ENCODE assay signal across 9 mouse cellular contexts in genomic region chr10:14734285-14734684, GRCm38 (mm10). TPM values are rescaled to one million over a fixed set of nuclear protein-coding genes. Genes with fewer than 3 reads are reported as not detected.
DNase-seq lines count a peak whose midpoint lies in the region; ATAC-seq and TF ChIP-seq lines count a peak whose summit lies in the region.
"Had no signal": no experiment of that assay in that cellular context is flagged by ENCODE, and none has a peak within 500 bp of the region (broad histone marks: within the 10 kb centered on the region; RNA-seq: fewer than 3 reads in every experiment).

No protein-coding gene starts in this region.

- H3K9me3 ChIP-seq in hindbrain, embryonic 11.5 days (ENCODE audit: control insufficient read depth, low read length) = no peaks in the 10 kb centered on the region
- no peaks in the 10 kb centered on the region for H3K9me3 ChIP-seq in hindbrain, embryonic 10.5 days
- H3K9me3 ChIP-seq in ES-E14 (ENCODE audit: control insufficient read depth, insufficient read depth, low read depth, low read length) = no peaks in the 10 kb centered on the region
- H3K9me3 ChIP-seq in embryonic facial prominence, embryonic 14.5 days (ENCODE audit: control insufficient read depth, low read length) = no peaks in the 10 kb centered on the region

- in situ Hi-C loops in ES-E14 (cut with MboI; ENCODE audit: low sequenced_read_pairs in 2 of 2, unreplicated experiment in 2 of 2) = no loop called here

- H3K4me1 ChIP-seq in hindbrain, embryonic 11.5 days (replicated peaks; ENCODE audit: control insufficient read depth, insufficient read depth, low read length) = no peaks in the 10 kb centered on the region
- H3K4me1 ChIP-seq in hindbrain, embryonic 10.5 days (replicated peaks) = no peaks in the 10 kb centered on the region
- H3K4me1 ChIP-seq in ES-E14 (ENCODE audit: control insufficient read depth in 2 of 2, insufficient read depth in 2 of 2, low read length in 2 of 2, poor library complexity in 1 of 2) = no peaks in the 10 kb centered on the region
- H3K4me1 ChIP-seq in embryonic facial prominence, embryonic 14.5 days (ENCODE audit: control insufficient read depth, insufficient read depth, low read length) = no peaks in the 10 kb centered on the region

- no peak overlapping the region for H3K27ac ChIP-seq in hindbrain, embryonic 11.5 days (ENCODE audit: low read depth, low read length)
- no peak overlapping the region for H3K27ac ChIP-seq in hindbrain, embryonic 10.5 days
- H3K27ac ChIP-seq in ES-E14 (ENCODE audit: insufficient read depth, low read depth, low read length, poor library complexity, severe bottlenecking) = no peak overlapping the region
- no peak overlapping the region for H3K27ac ChIP-seq in embryonic facial prominence, embryonic 14.5 days (replicated peaks; ENCODE audit: low read depth, low read length)

- intact Hi-C loops in left cerebral cortex, postnatal 14 days (cut with DNase I) = loop anchor here (5.0 kb wide), 2 partner anchors 438 to 483 kb away; no protein-coding TSS in a partner anchor

- no peak overlapping the region for H3K4me2 ChIP-seq in hindbrain, embryonic 11.5 days (replicated peaks; ENCODE audit: low read depth, low read length)
- no peak overlapping the region for H3K4me2 ChIP-seq in embryonic facial prominence, embryonic 14.5 days (ENCODE audit: low read depth, low read length)

- no peak overlapping the region for H3K4me3 ChIP-seq in hindbrain, embryonic 11.5 days (ENCODE audit: low read depth, low read length)
- no peak overlapping the region for H3K4me3 ChIP-seq in hindbrain, embryonic 10.5 days
- no peak overlapping the region for H3K4me3 ChIP-seq in ES-E14 (ENCODE audit: insufficient read depth in 1 of 2, low read depth in 1 of 2, low read length in 2 of 2, poor library complexity in 1 of 2, severe bottlenecking in 1 of 2)
- no peak overlapping the region for H3K4me3 ChIP-seq in embryonic facial prominence, embryonic 14.5 days (ENCODE audit: low read depth, low read length)

- peak; percentile 43 for ATAC-seq in hindbrain, embryonic 11.5 days (ENCODE audit: low FRiP score)
- no peak for ATAC-seq in embryonic facial prominence, embryonic 14.5 days (ENCODE audit: low read depth)
- ATAC-seq in inflammation-experienced regulatory T-cells, adult 6 months = no peak

- H3K9ac ChIP-seq in hindbrain, embryonic 11.5 days (ENCODE audit: low read depth, low read length) = no peak overlapping the region
- no peak overlapping the region for H3K9ac ChIP-seq in ES-E14 (ENCODE audit: insufficient read depth, low read depth, low read length, poor library complexity, severe bottlenecking)
- no peak overlapping the region for H3K9ac ChIP-seq in embryonic facial prominence, embryonic 14.5 days (ENCODE audit: low read depth, low read length)

- 11% methylated on average over 2 of the region's 2 CpGs for WGBS in hindbrain, embryonic 11.5 days
- 9% methylated on average over 2 of the region's 2 CpGs for WGBS in hindbrain, embryonic 10.5 days
- WGBS in embryonic facial prominence, embryonic 14.5 days = 5% methylated on average over 2 of the region's 2 CpGs

- no peaks in the 10 kb centered on the region for H3K36me3 ChIP-seq in hindbrain, embryonic 11.5 days (ENCODE audit: control insufficient read depth, insufficient read depth, low read length)
- H3K36me3 ChIP-seq in hindbrain, embryonic 10.5 days = no peaks in the 10 kb centered on the region
- no peaks in the 10 kb centered on the region for H3K36me3 ChIP-seq in ES-E14 (ENCODE audit: control insufficient read depth, insufficient read depth, low read length, poor library complexity, severe bottlenecking)
- no peaks in the 10 kb centered on the region for H3K36me3 ChIP-seq in embryonic facial prominence, embryonic 14.5 days (ENCODE audit: control insufficient read depth, insufficient read depth, low read length)
- no peaks in the 10 kb centered on the region for H3K36me3 ChIP-seq in splenic B cell, adult 2 months (ENCODE audit: control insufficient read depth, insufficient read depth, low read length, poor library complexity, severe bottlenecking)

- no peaks in the 10 kb centered on the region for H3K27me3 ChIP-seq in hindbrain, embryonic 11.5 days (ENCODE audit: control insufficient read depth, insufficient read depth, low read length)
- H3K27me3 ChIP-seq in hindbrain, embryonic 10.5 days (ENCODE audit: insufficient read depth, poor library complexity, severe bottlenecking) = no peaks in the 10 kb centered on the region
- no peaks in the 10 kb centered on the region for H3K27me3 ChIP-seq in embryonic facial prominence, embryonic 14.5 days (replicated peaks; ENCODE audit: control insufficient read depth, insufficient read depth, low read length)
- H3K27me3 ChIP-seq in splenic B cell, adult 2 months (ENCODE audit: control insufficient read depth, insufficient read depth, low read length, poor library complexity, severe bottlenecking) = no peaks in the 10 kb centered on the region

- DNase-seq in hindbrain, embryonic 11.5 days (ENCODE audit: low spot score) = peak; percentile 74
- DNase-seq in hindbrain, embryonic 10.5 days (ENCODE audit: low spot score) = no peak
- DNase-seq in 3T3-L1 (ENCODE audit: low read depth, low spot score) (peak; percentile 83), ES-E14 (ENCODE audit: low read depth, low spot score) (peak; percentile 21)
- DNase-seq in embryonic facial prominence, embryonic 14.5 days (ENCODE audit: low spot score) = peak; percentile 79
- DNase-seq in left cerebral cortex, postnatal 14 days (ENCODE audit: low spot score in 2 of 2) = peak; percentile 62 to 77
- peak; percentile 35 for DNase-seq in splenic B cell, adult 2 months (ENCODE audit: low read depth, low spot score)

TF ChIP-seq in ES-E14, 5 proteins besides CTCF, POLR2A, EP300 and RAD21:
- peak; percentile 38; the same call in 1 of the 2 replicates for TF ChIP-seq ZC3H11A (IDR thresholded peaks at IDR 0.05; ENCODE audit: borderline replicate concordance, low read depth, low read length)
- TF ChIP-seq HCFC1 (IDR thresholded peaks at IDR 0.05; ENCODE audit: borderline replicate concordance, insufficient read depth, low read length) = no peak

RNA-seq across cellular contexts. Expression of gene Gje1, which starts 16.3 kb away (rescaled TPM):
- not detected in 2 replicates for polyA plus RNA-seq in hindbrain, embryonic 11.5 days (2014; fragmentation: Nextera tagmentation; extraction: Ambion mirVana)
- polyA plus RNA-seq in hindbrain, embryonic 10.5 days (2016; fragmentation: Nextera tagmentation; extraction: Ambion mirVana) = 0.11 TPM in 1 of 2 replicates, not detected in the other
- not detected in 2 replicates for total RNA-seq in ES-E14 (2012; rRNA removed)
- not detected in 2 replicates for polyA plus RNA-seq in embryonic facial prominence, embryonic 14.5 days (2014; fragmentation: Nextera tagmentation; extraction: Ambion mirVana)
- not detected for total RNA-seq in left cerebral cortex, postnatal 14 days (2021)
- polyA plus RNA-seq in inflammation-experienced regulatory T-cells, adult 6 months (2017; shearing (Covaris generic)) = not detected
- total RNA-seq: layer of hippocampus, postnatal 36 days had no signal

RNA-seq across cellular contexts. Expression of gene Nmbr, which starts 28.9 kb away (rescaled TPM):
- polyA plus RNA-seq in hindbrain, embryonic 11.5 days (2014; fragmentation: Nextera tagmentation; extraction: Ambion mirVana) = 0.56 and 0.77 TPM in 2 replicates
- 0.60 and 1.2 TPM in 2 replicates for polyA plus RNA-seq in hindbrain, embryonic 10.5 days (2016; fragmentation: Nextera tagmentation; extraction: Ambion mirVana)
- total RNA-seq in ES-E14 (2012; rRNA removed) = 0.27 and 0.53 TPM in 2 replicates
- polyA plus RNA-seq in embryonic facial prominence, embryonic 14.5 days (2014; fragmentation: Nextera tagmentation; extraction: Ambion mirVana) = 0.25 and 0.46 TPM in 2 replicates
- 1 to 10 TPM; 2.8 to 6.0 TPM for total RNA-seq in left cerebral cortex, postnatal 14 days (2021)
- polyA plus RNA-seq in inflammation-experienced regulatory T-cells, adult 6 months (2017; shearing (Covaris generic)) = not detected

RNA-seq across cellular contexts. Expression of gene Vta1, which starts 28.9 kb away (rescaled TPM):
- 236 and 245 TPM in 2 replicates for polyA plus RNA-seq in hindbrain, embryonic 11.5 days (2014; fragmentation: Nextera tagmentation; extraction: Ambion mirVana)
- 154 and 196 TPM in 2 replicates for polyA plus RNA-seq in hindbrain, embryonic 10.5 days (2016; fragmentation: Nextera tagmentation; extraction: Ambion mirVana)
- 26.4 and 45.2 TPM in 2 replicates for total RNA-seq in ES-E14 (2012; rRNA removed)
- 89.2 and 97.8 TPM in 2 replicates for polyA plus RNA-seq in embryonic facial prominence, embryonic 14.5 days (2014; fragmentation: Nextera tagmentation; extraction: Ambion mirVana)
- total RNA-seq in left cerebral cortex, postnatal 14 days (2021) = 10 to 100 TPM; 68.9 to 79.7 TPM
- 100 to 1,000 TPM in 2 of 3 experiments, 10 to 100 TPM in 1; 98.9 to 119 (median 106) TPM for polyA plus RNA-seq in inflammation-experienced regulatory T-cells, adult 6 months (2017; shearing (Covaris generic))
